Mouse (Mus musculus) MEL (cell line): Measurements from ENCODE around the gene Slfn9.
A peak's percentile ranks its signal among the peaks of the same experiment; 100 is the strongest.

Experiments
- CTCF ChIP-seq, 3 experiments: IDR thresholded peaks in 2 of 3; conservative IDR thresholded peaks in 1 of 3; 2 replicates each; pipeline ENCODE4 v1.5.1; 2011 to 2012; ENCODE audit warnings: low read length in 3 of 3, low read depth in 2 of 3, mild to moderate bottlenecking in 2 of 3, improper control_type of control experiment in 1 of 3, inconsistent platforms in 1 of 3, mixed read lengths in 1 of 3, moderate library complexity in 1 of 3; ENCODE audit not compliant: control insufficient read depth in 1 of 3, insufficient read depth in 1 of 3, poor library complexity in 1 of 3, severe bottlenecking in 1 of 3
- GATA1 ChIP-seq: IDR thresholded peaks from 2 replicates; pipeline ENCODE4 v1.6.1; 2011; ENCODE audit warnings: low read depth, low read length, improper control_type of control experiment
- MYC ChIP-seq: IDR thresholded peaks from 2 replicates; pipeline ENCODE4 v1.6.1; 2011; ENCODE audit warnings: low read depth, mild to moderate bottlenecking, low read length, improper control_type of control experiment, moderate library complexity
- POLR2A ChIP-seq, 2 experiments: IDR thresholded peaks; 2 replicates each; pipeline ENCODE4 v1.6.1; 2011 to 2012; ENCODE audit warnings: low read length in 2 of 2, mild to moderate bottlenecking in 2 of 2, control low read depth in 1 of 2, improper control_type of control experiment in 1 of 2, low read depth in 1 of 2, moderate library complexity in 1 of 2; ENCODE audit not compliant: control insufficient read depth in 1 of 2, insufficient read depth in 1 of 2, poor library complexity in 1 of 2

DNA sequence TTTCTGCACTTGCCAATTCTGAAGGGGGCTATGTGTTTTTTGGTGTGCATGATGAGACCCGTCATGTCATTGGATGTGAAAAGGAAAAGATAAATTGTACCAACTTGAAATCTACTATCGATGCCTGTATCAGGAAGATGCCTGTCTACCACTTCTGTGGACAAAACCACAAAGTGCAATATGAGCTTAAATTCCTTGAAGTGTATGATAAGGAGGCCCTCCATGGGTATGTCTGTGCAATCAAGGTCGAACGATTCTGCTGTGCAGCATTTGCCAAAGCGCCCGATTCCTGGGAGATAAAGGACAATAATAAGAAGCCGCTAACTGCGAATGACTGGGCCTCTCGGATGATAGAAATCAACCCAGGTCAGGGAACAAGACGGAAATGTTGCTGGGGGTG is 34.7 kb downstream of the Slfn9 start:
- TF ChIP-seq POLR2A (IDR thresholded peaks at IDR 0.05; ENCODE audit: control insufficient read depth in 1 of 2, insufficient read depth in 1 of 2, low read depth in 1 of 2, low read length in 2 of 2, poor library complexity in 1 of 2) (no peak), MYC (no peak), CTCF (IDR thresholded peaks at IDR 0.05 in 2 of 3, conservative IDR thresholded peaks at IDR 0.05 in 1 of 3; ENCODE audit: control insufficient read depth in 1 of 3, insufficient read depth in 1 of 3, low read depth in 2 of 3, low read length in 3 of 3, poor library complexity in 1 of 3, severe bottlenecking in 1 of 3) (no peak), GATA1 (peak; percentile 65)
